Mouse (Mus musculus) Muller cell, postnatal 12 days (primary cell): ENCODE measurements around the gene Aoah.

Source experiments
- DNase-seq: peaks from one replicate; pipeline ENCODE4 v3.0.0-alpha.2; 2015; ENCODE audit errors: inconsistent ontology term

The Aoah gene

DNA sequence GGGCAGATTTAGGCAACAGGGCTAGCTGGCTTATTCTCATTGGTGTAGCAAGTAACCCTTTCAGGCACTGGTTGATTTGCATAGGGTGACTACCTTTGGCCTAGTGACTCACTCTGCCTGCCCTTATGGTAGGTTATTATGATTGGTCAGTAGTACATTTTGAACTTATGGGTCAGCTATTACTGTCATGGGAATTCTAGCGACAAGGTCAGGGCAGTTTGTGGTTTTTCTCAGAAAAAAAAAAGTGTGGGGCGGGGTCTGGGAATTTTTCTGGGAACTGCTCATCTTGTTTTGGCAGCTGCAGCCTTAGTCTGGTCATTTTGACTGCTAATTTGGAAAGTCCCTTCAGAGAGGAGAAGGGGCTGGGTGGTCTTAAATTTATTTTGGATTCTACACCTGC lies 272.1 kb downstream of the Aoah start:
- peak; percentile 20 for DNase-seq

DNA sequence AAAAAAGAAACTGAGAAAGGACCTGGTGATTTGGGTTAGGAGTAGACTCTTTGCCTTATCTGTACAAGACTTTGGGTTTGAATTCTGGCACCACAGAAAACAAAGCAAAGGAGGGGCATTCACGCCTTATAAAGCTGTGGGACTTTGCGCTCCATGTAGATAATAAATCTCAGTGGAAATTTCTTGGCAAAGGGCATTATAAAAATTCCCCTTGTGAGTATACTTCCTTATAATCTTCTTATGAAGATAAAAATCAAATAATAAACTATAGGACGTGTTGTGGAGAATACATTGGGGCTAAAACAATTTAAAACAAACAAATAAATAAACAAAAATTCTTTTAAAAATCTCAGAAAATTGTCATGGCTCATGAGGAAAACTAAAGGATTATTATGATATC lies 280.9 kb downstream of the Aoah start, which contains the start of gene Olfr1370:
Gene Olfr1370, minus strand, starts transcription at position 101 of the 400 bp plus-strand sequence.
- no peak for DNase-seq

DNA sequence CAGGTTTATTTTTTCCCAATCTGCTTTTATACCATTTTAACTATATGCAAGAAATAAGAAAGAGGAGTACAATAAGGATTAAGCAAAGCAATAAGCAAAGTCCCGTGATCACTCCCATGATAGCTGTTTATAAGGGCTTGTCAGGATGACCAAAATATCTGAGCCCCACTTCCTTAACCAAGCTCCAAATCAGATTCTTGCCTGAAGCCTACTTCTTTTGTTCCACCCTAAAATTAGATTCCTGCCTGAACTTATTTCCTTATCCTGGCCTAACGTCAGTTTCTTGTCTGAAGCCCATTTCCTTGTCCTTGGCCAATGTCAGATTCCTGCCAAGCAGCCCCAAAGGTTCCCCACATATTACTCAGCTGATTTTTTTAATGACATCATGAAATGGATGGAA lies 288.8 kb downstream of the Aoah start:
- DNase-seq: no peak
